In genomic region chr14:46787787-46788504, GRCm38 (mm10) we compare ENCODE assay signal across 8 mouse cellular contexts. TPM values are rescaled to one million over a fixed set of nuclear protein-coding genes. Genes with fewer than 3 reads are reported as not detected.
DNase-seq lines count a peak whose midpoint lies in the region; ATAC-seq lines count a peak whose summit lies in the region.

Gene Cnih1 (minus strand): TSS chr14:46788411.

- H3K27me3 ChIP-seq in megakaryocyte, embryonic 14.5 days (replicated peaks) = no peaks in the 10 kb centered on the region

- peak; percentile 93 for ATAC-seq in common myeloid progenitor, adult 5-6 weeks (replicated peaks; ENCODE audit: low read depth, poor library complexity, severe bottlenecking)

- DNase-seq in ZHBTc4 (ENCODE audit: low read depth, low spot score) = peak; percentile 95
- DNase-seq in gastrocnemius, adult 8-10 months (ENCODE audit: low spot score in 2 of 2) = peak; percentile 75 to 84
- peak; percentile 71 for DNase-seq in hindlimb bud, embryonic 11.5 days (ENCODE audit: extremely low spot score, low read depth, low spot score)
- DNase-seq in left cerebral cortex, adult 8-10 months (ENCODE audit: low spot score in 2 of 2) = peak; percentile 83 to 85
- peak; percentile 91 to 94 for DNase-seq in right cerebral cortex, postnatal 10 days (ENCODE audit: low spot score in 2 of 2)
- peak; percentile 93 for DNase-seq in urinary bladder, postnatal 25 days (ENCODE audit: low spot score)

- peaks cover 5% of the 10 kb centered on the region for H3K9me3 ChIP-seq in megakaryocyte, embryonic 14.5 days

- peaks cover 21% of the 10 kb centered on the region for H3K36me3 ChIP-seq in megakaryocyte, embryonic 14.5 days (replicated peaks; ENCODE audit: low read length)

- peak within 1 kb of the TSS; percentile 96 for H3K4me3 ChIP-seq in megakaryocyte, embryonic 14.5 days (replicated peaks)

- H3K4me1 ChIP-seq in megakaryocyte, embryonic 14.5 days = peaks cover 45% of the 10 kb centered on the region

RNA-seq across cellular contexts. Expression of gene Cnih1, which starts in this region (rescaled TPM):
- total RNA-seq in common myeloid progenitor, adult 5-6 weeks (2017) = 70.5 and 81.4 TPM in 2 replicates
- 10 to 100 TPM; 52.7 to 69.3 (median 59.6) TPM for total RNA-seq in gastrocnemius, adult 8-10 months (2022)
- total RNA-seq in left cerebral cortex, adult 8-10 months (2022) = 10 to 100 TPM; 78.6 to 90.2 (median 83.1) TPM
- polyA plus RNA-seq in megakaryocyte, embryonic 14.5 days (2012; ENCODE audit: insufficient read depth, low replicate concordance) = 61.4 and 90.6 TPM in 2 replicates

Comparison
In these comparisons a context has a peak if more than half of its experiments do, and no peak if none do; other contexts are left out.
1. Peak in every context shown above with its lines: DNase-seq, ATAC-seq and H3K4me3 ChIP-seq.